Comparison of ENCODE assay signal across 32 mouse cellular contexts in genomic region chr3:90629298-90629697, GRCm38 (mm10). TPM values are rescaled to one million over a fixed set of nuclear protein-coding genes. Genes with fewer than 3 reads are reported as not detected.
A peak's percentile ranks its signal among the peaks of the same experiment; 100 is the strongest.
DNase-seq lines count a peak whose midpoint lies in the region; ATAC-seq and TF ChIP-seq lines count a peak whose summit lies in the region.
"Had no signal": no experiment of that assay in that cellular context is flagged by ENCODE, and none has a peak within 500 bp of the region (broad histone marks: within the 10 kb centered on the region; RNA-seq: fewer than 3 reads in every experiment).

No protein-coding gene starts in this region.

- no peak for DNase-seq in embryonic facial prominence, embryonic 10.5 days (ENCODE audit: low spot score)
- no peak for DNase-seq in lung, embryonic 14.5 days
- no peak for DNase-seq in lung, postnatal 10 days
- peak; percentile 34 for DNase-seq in R1 (ENCODE audit: low read depth, low spot score)
- no peak for DNase-seq in thymus, postnatal 10 days (ENCODE audit: low spot score in 2 of 2)
- no peak for DNase-seq in left cerebral cortex, adult 18-20 months (ENCODE audit: low spot score in 2 of 2)
- DNase-seq: adrenal gland, postnatal 14 days; cerebellum, adult 8-10 months; forebrain, postnatal 0 days; kidney, postnatal 36 days; thymus, postnatal 14 days had no signal

- no peak overlapping the region for H3K9ac ChIP-seq in embryonic facial prominence, embryonic 15.5 days
- no peak overlapping the region for H3K9ac ChIP-seq in lung, embryonic 14.5 days
- H3K9ac ChIP-seq: forebrain, postnatal 0 days; kidney, embryonic 15.5 days; liver, embryonic 14.5 days; lung, embryonic 15.5 days; midbrain, embryonic 12.5 days had no signal

- H3K27me3 ChIP-seq in embryonic facial prominence, embryonic 15.5 days = no peaks in the 10 kb centered on the region
- no peaks in the 10 kb centered on the region for H3K27me3 ChIP-seq in embryonic facial prominence, embryonic 10.5 days (replicated peaks; ENCODE audit: low read depth, poor library complexity, severe bottlenecking)
- no peaks in the 10 kb centered on the region for H3K27me3 ChIP-seq in lung, embryonic 14.5 days (ENCODE audit: insufficient read depth, low read length)
- H3K27me3 ChIP-seq: kidney, embryonic 15.5 days; lung, embryonic 15.5 days; midbrain, embryonic 12.5 days had no signal

- no peak overlapping the region for H3K27ac ChIP-seq in embryonic facial prominence, embryonic 15.5 days (replicated peaks)
- H3K27ac ChIP-seq in embryonic facial prominence, embryonic 10.5 days (replicated peaks) = no peak overlapping the region
- H3K27ac ChIP-seq in lung, embryonic 14.5 days (ENCODE audit: low read depth) = no peak overlapping the region
- H3K27ac ChIP-seq: hindbrain, embryonic 10.5 days; kidney, embryonic 15.5 days; liver, embryonic 14.5 days; lung, embryonic 15.5 days; midbrain, embryonic 12.5 days had no signal

- H3K9me3 ChIP-seq in embryonic facial prominence, embryonic 15.5 days (replicated peaks) = no peaks in the 10 kb centered on the region
- H3K9me3 ChIP-seq in embryonic facial prominence, embryonic 10.5 days = no peaks in the 10 kb centered on the region
- no peaks in the 10 kb centered on the region for H3K9me3 ChIP-seq in lung, embryonic 14.5 days (ENCODE audit: low read depth, low read length)
- H3K9me3 ChIP-seq: G1E; hindbrain, embryonic 10.5 days; kidney, embryonic 15.5 days; lung, embryonic 15.5 days; midbrain, embryonic 12.5 days had no signal

- H3K36me3 ChIP-seq in embryonic facial prominence, embryonic 15.5 days = no peaks in the 10 kb centered on the region
- H3K36me3 ChIP-seq in embryonic facial prominence, embryonic 10.5 days (replicated peaks) = no peaks in the 10 kb centered on the region
- no peaks in the 10 kb centered on the region for H3K36me3 ChIP-seq in lung, embryonic 14.5 days (ENCODE audit: insufficient read depth)
- H3K36me3 ChIP-seq: G1E; hindbrain, embryonic 10.5 days; kidney, embryonic 15.5 days; lung, embryonic 15.5 days; midbrain, embryonic 12.5 days had no signal

- 0 out of 2 replicates have a peak, but pooled peaks cover 4% of the 10 kb centered on the region for H3K4me1 ChIP-seq in embryonic facial prominence, embryonic 15.5 days
- peaks cover 3% of the 10 kb centered on the region; the same call in 1 of the 2 replicates for H3K4me1 ChIP-seq in embryonic facial prominence, embryonic 10.5 days
- H3K4me1 ChIP-seq in lung, embryonic 14.5 days (ENCODE audit: insufficient read depth) = peaks cover 3% of the 10 kb centered on the region; the same call in 1 of the 2 replicates
- H3K4me1 ChIP-seq: midbrain, embryonic 12.5 days had no signal

- H3K4me2 ChIP-seq in embryonic facial prominence, embryonic 15.5 days (replicated peaks) = no peak overlapping the region
- no peak overlapping the region for H3K4me2 ChIP-seq in lung, embryonic 14.5 days
- H3K4me2 ChIP-seq: heart, embryonic 11.5 days; kidney, embryonic 15.5 days; lung, embryonic 15.5 days; midbrain, embryonic 12.5 days had no signal

- H3K4me3 ChIP-seq in embryonic facial prominence, embryonic 15.5 days (replicated peaks) = no peak overlapping the region
- H3K4me3 ChIP-seq in embryonic facial prominence, embryonic 10.5 days = no peak overlapping the region
- H3K4me3 ChIP-seq in lung, embryonic 14.5 days (ENCODE audit: low read depth, low read length) = no peak overlapping the region
- H3K4me3 ChIP-seq: hindbrain, embryonic 10.5 days; kidney, embryonic 15.5 days; lung, embryonic 15.5 days; midbrain, embryonic 12.5 days had no signal

- peak; percentile 55; the same call in 1 of the 2 replicates for ATAC-seq in embryonic facial prominence, embryonic 15.5 days (ENCODE audit: insufficient number of reproducible peaks, low FRiP score, low TSS enrichment, low read depth)
- peak; percentile 37; the same call in 1 of the 2 replicates for ATAC-seq in lung, embryonic 14.5 days (ENCODE audit: insufficient read depth)
- ATAC-seq: forebrain, postnatal 0 days; hindbrain, embryonic 16.5 days; intestine, embryonic 16.5 days had no signal

- TF ChIP-seq CTCF in lung, embryonic 14.5 days (IDR thresholded peaks at IDR 0.05; ENCODE audit: low read depth) = no peak

- 69% methylated on average over 2 of the region's 2 CpGs for WGBS in embryonic facial prominence, embryonic 15.5 days
- 77% methylated on average over 2 of the region's 2 CpGs for WGBS in embryonic facial prominence, embryonic 10.5 days
- 66% methylated on average over 2 of the region's 2 CpGs for WGBS in lung, embryonic 14.5 days

RNA-seq across cellular contexts. Expression of gene S100a6, which starts 16.6 kb away (rescaled TPM):
- polyA plus RNA-seq in embryonic facial prominence, embryonic 15.5 days (2015; fragmentation: Nextera tagmentation; extraction: Ambion mirVana) = 449 and 474 TPM in 2 replicates
- 17.7 and 21.3 TPM in 2 replicates for polyA plus RNA-seq in embryonic facial prominence, embryonic 10.5 days (2016; fragmentation: Nextera tagmentation; extraction: Ambion mirVana)
- 84.2 and 100 TPM in 2 replicates for polyA plus RNA-seq in lung, embryonic 14.5 days (2014; fragmentation: Nextera tagmentation; extraction: Ambion mirVana)
- 10 to 100 TPM; 30.8 to 37.4 TPM for total RNA-seq in left cerebral cortex, adult 18-20 months (2021)
- total RNA-seq: G1E had no signal
- polyA plus RNA-seq: G1E had no signal

RNA-seq across cellular contexts. Expression of gene S100a5, which starts 21.0 kb away (rescaled TPM):
- polyA plus RNA-seq in embryonic facial prominence, embryonic 15.5 days (2015; fragmentation: Nextera tagmentation; extraction: Ambion mirVana) = 2.8 and 3.1 TPM in 2 replicates
- polyA plus RNA-seq in embryonic facial prominence, embryonic 10.5 days (2016; fragmentation: Nextera tagmentation; extraction: Ambion mirVana) = not detected in 2 replicates
- polyA plus RNA-seq in lung, embryonic 14.5 days (2014; fragmentation: Nextera tagmentation; extraction: Ambion mirVana) = not detected in 2 replicates
- not detected for total RNA-seq in left cerebral cortex, adult 18-20 months (2021)
- total RNA-seq: adrenal gland, postnatal 14 days; forebrain, postnatal 0 days; G1E; gastrocnemius, postnatal 4 days; left cerebral cortex, postnatal 36 days; megakaryocyte, adult 5-6 weeks; monocyte, adult 5-6 weeks had no signal
- polyA plus RNA-seq: brain, embryonic 14.5 days; forebrain, postnatal 0 days; G1E; heart, embryonic 11.5 days; heart, postnatal 0 days; hindbrain, embryonic 10.5 days; hindbrain, embryonic 16.5 days; kidney, embryonic 15.5 days; limb, embryonic 14.5 days; liver, embryonic 14.5 days; lung, embryonic 15.5 days; midbrain, embryonic 12.5 days; neural tube, embryonic 11.5 days; small intestine, adult 2 months; testis, adult 2 months had no signal

RNA-seq across cellular contexts. Expression of gene S100a7a, which starts 24.5 kb away (rescaled TPM):
- polyA plus RNA-seq in embryonic facial prominence, embryonic 15.5 days (2015; fragmentation: Nextera tagmentation; extraction: Ambion mirVana) = 6.0 and 8.7 TPM in 2 replicates
- not detected in 2 replicates for polyA plus RNA-seq in embryonic facial prominence, embryonic 10.5 days (2016; fragmentation: Nextera tagmentation; extraction: Ambion mirVana)
- not detected in 2 replicates for polyA plus RNA-seq in lung, embryonic 14.5 days (2014; fragmentation: Nextera tagmentation; extraction: Ambion mirVana)
- 1 to 10 TPM; 1.0 to 1.1 TPM for total RNA-seq in left cerebral cortex, adult 18-20 months (2021)
- total RNA-seq: adrenal gland, postnatal 14 days; G1E; gastrocnemius, adult 18-20 months; monocyte, adult 5-6 weeks had no signal
- polyA plus RNA-seq: forebrain, postnatal 0 days; G1E; heart, embryonic 11.5 days; heart, postnatal 0 days; hindbrain, embryonic 10.5 days; liver, embryonic 14.5 days; neural tube, embryonic 11.5 days; testis, adult 2 months had no signal

RNA-seq across cellular contexts. Expression of gene S100a4, which starts 25.7 kb away (rescaled TPM):
- polyA plus RNA-seq in embryonic facial prominence, embryonic 15.5 days (2015; fragmentation: Nextera tagmentation; extraction: Ambion mirVana) = 24.9 and 31.5 TPM in 2 replicates
- 1.1 TPM in 1 of 2 replicates, not detected in the other for polyA plus RNA-seq in embryonic facial prominence, embryonic 10.5 days (2016; fragmentation: Nextera tagmentation; extraction: Ambion mirVana)
- 3.1 and 3.7 TPM in 2 replicates for polyA plus RNA-seq in lung, embryonic 14.5 days (2014; fragmentation: Nextera tagmentation; extraction: Ambion mirVana)
- total RNA-seq in left cerebral cortex, adult 18-20 months (2021) = 1 to 10 TPM; 2.9 to 4.5 TPM
- total RNA-seq: G1E had no signal
- polyA plus RNA-seq: G1E; hindbrain, embryonic 10.5 days; neural tube, embryonic 11.5 days had no signal

RNA-seq across cellular contexts. Expression of gene Gm42674, which starts 27.6 kb away (rescaled TPM):
- polyA plus RNA-seq in embryonic facial prominence, embryonic 15.5 days (2015; fragmentation: Nextera tagmentation; extraction: Ambion mirVana) = not detected in 2 replicates
- polyA plus RNA-seq in embryonic facial prominence, embryonic 10.5 days (2016; fragmentation: Nextera tagmentation; extraction: Ambion mirVana) = not detected in 2 replicates
- not detected in 2 replicates for polyA plus RNA-seq in lung, embryonic 14.5 days (2014; fragmentation: Nextera tagmentation; extraction: Ambion mirVana)
- total RNA-seq in left cerebral cortex, adult 18-20 months (2021) = not detected
- total RNA-seq: adrenal gland, postnatal 14 days; forebrain, postnatal 0 days; G1E; gastrocnemius, adult 18-20 months; gastrocnemius, postnatal 4 days; left cerebral cortex, postnatal 36 days; monocyte, adult 5-6 weeks had no signal
- polyA plus RNA-seq: brain, embryonic 14.5 days; forebrain, postnatal 0 days; G1E; heart, embryonic 11.5 days; heart, postnatal 0 days; hindbrain, embryonic 10.5 days; intestine, embryonic 16.5 days; kidney, embryonic 15.5 days; limb, embryonic 14.5 days; liver, embryonic 14.5 days; lung, embryonic 15.5 days; midbrain, embryonic 12.5 days; neural tube, embryonic 11.5 days; small intestine, adult 2 months; testis, adult 2 months had no signal
